Mouse (Mus musculus) liver, adult 2 months (tissue): ENCODE results near the gene Ptcd1. TPM values are rescaled to one million over a fixed set of nuclear protein-coding genes. Genes with fewer than 3 reads are reported as not detected.

Experiments used
- DNase-seq: peaks from one replicate; pipeline ENCODE4 v3.0.0-alpha.2; 2011; ENCODE audit warnings: low read depth, low spot score; ENCODE audit errors: extremely low read depth
- H3K27ac ChIP-seq: fragments of 200-500 bp; replicated peaks from 2 replicates; pipeline ENCODE4 v1.5.1; 2012; ENCODE audit warnings: low read depth, mild to moderate bottlenecking, control low read depth, inconsistent platforms, low read length; ENCODE audit not compliant: insufficient read depth
- H3K27me3 ChIP-seq: fragments of 200-500 bp; 2 replicates; pipeline ENCODE4 v1.6.1; 2012; ENCODE audit warnings: mild to moderate bottlenecking, moderate library complexity, low read length, inconsistent platforms; ENCODE audit not compliant: control insufficient read depth, insufficient read depth
- H3K36me3 ChIP-seq: fragments of 200-500 bp; 2 replicates; pipeline ENCODE4 v1.6.1; 2012; ENCODE audit warnings: low read length, inconsistent platforms; ENCODE audit not compliant: control insufficient read depth, insufficient read depth
- H3K4me1 ChIP-seq: fragments of 200-500 bp; 2 replicates; pipeline ENCODE4 v1.6.1; 2011; ENCODE audit warnings: low read length; ENCODE audit not compliant: control insufficient read depth, insufficient read depth
- H3K4me3 ChIP-seq: fragments of 200-500 bp; 2 replicates; pipeline ENCODE4 v1.5.1; 2011; ENCODE audit warnings: low read depth, mild to moderate bottlenecking, control low read depth, low read length, moderate library complexity; ENCODE audit not compliant: insufficient read depth
- H3K79me2 ChIP-seq: fragments of 200-500 bp; 2 replicates; pipeline ENCODE4 v1.6.1; 2012; ENCODE audit warnings: inconsistent platforms, mild to moderate bottlenecking, low read length, moderate library complexity; ENCODE audit not compliant: control insufficient read depth, insufficient read depth
- H3K9ac ChIP-seq: fragments of 200-500 bp; 2 replicates; pipeline ENCODE4 v1.6.1; 2012; ENCODE audit warnings: low read depth, mild to moderate bottlenecking, control low read depth, inconsistent platforms, low read length
- CTCF ChIP-seq: fragments of 200-500 bp; IDR thresholded peaks from 2 replicates; pipeline ENCODE4 v1.5.1; 2011; ENCODE audit warnings: low read depth, low read length, control low read depth
- POLR2A ChIP-seq: fragments of 200-500 bp; IDR thresholded peaks from 2 replicates; pipeline ENCODE4 v1.6.1; 2011; ENCODE audit warnings: low read length, control low read depth; ENCODE audit not compliant: insufficient read depth; ENCODE audit errors: extremely low read depth
- WGBS: fragments of 180-500 bp; shearing (Covaris S2); methylation state at CpG from one replicate; pipeline ENCODE4 v1.1.7; 2018; 5-methylcytosine and 5-hydroxymethylcytosine counted together
- polyA plus RNA-seq: library from polyadenylated mRNA; depleted of rRNA; stranded (reverse); fragments of >200 nt; gene quantifications from 2 replicates; pipeline ENCODE4 v1.2.3, GENCODE M21; 2012
- total RNA-seq: library from RNA; depleted of rRNA; stranded (reverse); fragments of >200 nt; gene quantifications from 2 replicates; pipeline ENCODE4 v1.2.3, GENCODE M21; 2014

Gene Ptcd1
- total and polyA plus RNA-seq, 2 experiments, result 7.2 to 7.5 TPM

GRCm38 (mm10) chr5:145207954-145208353 lies 41.0 kb upstream of the Ptcd1 start:
- H3K4me3 ChIP-seq, result no peak overlapping the region
- TF ChIP-seq POLR2A (no peak), CTCF (no peak)
- 87% methylated on average over 6 of the region's 6 CpGs for WGBS
- no peaks in the 10 kb centered on the region for H3K27me3 ChIP-seq
- peaks cover 8% of the 10 kb centered on the region; the same call in 1 of the 2 replicates for H3K4me1 ChIP-seq
- no peak for DNase-seq
- H3K9ac ChIP-seq, result no peak overlapping the region
- H3K79me2 ChIP-seq, result peaks cover 8% of the 10 kb centered on the region; the same call in 1 of the 2 replicates
- H3K36me3 ChIP-seq, result peaks cover 16% of the 10 kb centered on the region
- no peak overlapping the region for H3K27ac ChIP-seq

- no peak overlapping the region for H3K4me3 ChIP-seq
- H3K9ac ChIP-seq, result no peak overlapping the region
- peaks cover 14% of the 10 kb centered on the region for H3K36me3 ChIP-seq
- WGBS, result 98% methylated on average over 6 of the region's 6 CpGs
- DNase-seq, result no peak
- H3K4me1 ChIP-seq, result peaks cover 8% of the 10 kb centered on the region; the same call in 1 of the 2 replicates
- TF ChIP-seq CTCF, result no peak
- H3K27me3 ChIP-seq, result no peaks in the 10 kb centered on the region
- peaks cover 8% of the 10 kb centered on the region; the same call in 1 of the 2 replicates for H3K79me2 ChIP-seq
- H3K27ac ChIP-seq, result no peak overlapping the region
These were observed 40.5 kb upstream of the Ptcd1 start for GRCm38 (mm10) chr5:145207385-145207784.

- 4% methylated on average over 9 of the region's 9 CpGs for WGBS
- 0 out of 2 replicates have a peak overlapping the region, but pooled peaks have one; percentile 34 for H3K27ac ChIP-seq
- peaks cover 11% of the 10 kb centered on the region; the same call in 1 of the 2 replicates for H3K4me1 ChIP-seq
- H3K4me3 ChIP-seq, result peak overlapping the region; percentile 46
- no peaks in the 10 kb centered on the region for H3K27me3 ChIP-seq
- H3K79me2 ChIP-seq, result peaks cover 12% of the 10 kb centered on the region; the same call in 1 of the 2 replicates
- peak; percentile 34 for DNase-seq
- TF ChIP-seq POLR2A (no peak), CTCF (no peak)
- H3K36me3 ChIP-seq, result peaks cover 8% of the 10 kb centered on the region
- peak overlapping the region; percentile 55 for H3K9ac ChIP-seq
These were observed 38.1 kb upstream of the Ptcd1 start for GRCm38 (mm10) chr5:145205041-145205440.

GRCm38 (mm10) chr5:145203936-145204691 lies 37.2 kb upstream of the Ptcd1 start, which contains the start of gene Zkscan5:
Gene Zkscan5, plus strand, starts transcription at chr5:145204562.
- TF ChIP-seq POLR2A, result peak; percentile 46; the same call in 1 of the 2 replicates
- no peak for TF ChIP-seq CTCF
- H3K4me3 ChIP-seq, result peak within 1 kb of the TSS; percentile 64
- DNase-seq, result peak; percentile 98
- H3K27me3 ChIP-seq, result no peaks in the 10 kb centered on the region
- peaks cover 5% of the 10 kb centered on the region for H3K36me3 ChIP-seq
- WGBS, result 1% methylated on average over 22 of the region's 22 CpGs
- H3K9ac ChIP-seq, result peak within 1 kb of the TSS; percentile 72
- peak within 1 kb of the TSS; percentile 87 for H3K27ac ChIP-seq
- peaks cover 11% of the 10 kb centered on the region; the same call in 1 of the 2 replicates for H3K4me1 ChIP-seq
- peaks cover 11% of the 10 kb centered on the region; the same call in 1 of the 2 replicates for H3K79me2 ChIP-seq

- H3K36me3 ChIP-seq, result peaks cover 8% of the 10 kb centered on the region; the same call in 1 of the 2 replicates
- H3K27me3 ChIP-seq, result no peaks in the 10 kb centered on the region
- peaks cover 11% of the 10 kb centered on the region; the same call in 1 of the 2 replicates for H3K79me2 ChIP-seq
- no peak for TF ChIP-seq CTCF
- TF ChIP-seq POLR2A, result no peak
- 47% methylated on average over 3 of the region's 3 CpGs for WGBS
- no peak overlapping the region for H3K4me3 ChIP-seq
- H3K9ac ChIP-seq, result no peak overlapping the region
- H3K27ac ChIP-seq, result no peak overlapping the region
- peaks cover 11% of the 10 kb centered on the region; the same call in 1 of the 2 replicates for H3K4me1 ChIP-seq
- no peak for DNase-seq
These were observed 35.5 kb upstream of the Ptcd1 start for GRCm38 (mm10) chr5:145202446-145202845.
